Mouse (Mus musculus): ENCODE measurements around the gene Cnbd2. TPM values are rescaled to one million over a fixed set of nuclear protein-coding genes. Genes with fewer than 3 reads are reported as not detected.

Cnbd2 gene
- polyA plus RNA-seq (2012; rRNA removed): 0.95 and 1.4 TPM in 2 replicates

GRCm38 (mm10) chr2:156312297-156312897 lies at the start of gene Cnbd2, which contains the start of gene Scand1:
Gene Cnbd2, plus strand, starts transcription at chr2:156312299.
Gene Scand1, minus strand, starts transcription at chr2:156312704.

GRCm38 (mm10) chr2:156420694-156421380 lies 108.7 kb downstream of the Cnbd2 start, which contains the start of gene Epb41l1:
Gene Epb41l1, plus strand, starts transcription at chr2:156420909.

Other genes starting within 250 kb of the Cnbd2 start
- 0.80 and 0.83 TPM in 2 replicates for gene Spag4, start 247.1 kb upstream of the Cnbd2 start, polyA plus RNA-seq (2012; rRNA removed)
- gene Cpne1, start 200.3 kb upstream of the Cnbd2 start, polyA plus RNA-seq (2012; rRNA removed): 70.6 and 73.0 TPM in 2 replicates
- 4.8 and 11.4 TPM in 2 replicates for gene Rbm12, start 200.3 kb upstream of the Cnbd2 start, polyA plus RNA-seq (2012; rRNA removed)
- gene Gm28036, start 185.2 kb upstream of the Cnbd2 start, polyA plus RNA-seq (2012; rRNA removed): 1.4 and 2.5 TPM in 2 replicates
- gene Romo1, start 168.3 kb upstream of the Cnbd2 start, polyA plus RNA-seq (2012; rRNA removed): 244 and 288 TPM in 2 replicates
- gene Nfs1, start 168.1 kb upstream of the Cnbd2 start, polyA plus RNA-seq (2012; rRNA removed): 89.5 and 91.6 TPM in 2 replicates
- gene Rbm39, start 132.1 kb upstream of the Cnbd2 start, polyA plus RNA-seq (2012; rRNA removed): 47.0 and 63.0 TPM in 2 replicates
- gene Phf20, start 115.8 kb upstream of the Cnbd2 start, polyA plus RNA-seq (2012; rRNA removed): 11.8 and 12.1 TPM in 2 replicates
- gene Scand1, start 405 bp downstream of the Cnbd2 start, polyA plus RNA-seq (2012; rRNA removed): 303 and 402 TPM in 2 replicates
- gene Epb41l1, start 108.6 kb downstream of the Cnbd2 start, polyA plus RNA-seq (2012; rRNA removed): 35.5 and 43.5 TPM in 2 replicates
- 26.8 and 37.5 TPM in 2 replicates for gene Aar2, start 235.3 kb downstream of the Cnbd2 start, polyA plus RNA-seq (2012; rRNA removed)

Data from colon, adult 2 months (tissue).